Mouse (Mus musculus) layer of hippocampus, adult 2 months (tissue): ENCODE measurements at regions not wholly inside any gene's neighbourhood (a gene's known extent, or its start where the extent isn't known, plus 50 kb on each side); places are given as distances from the start of the nearest gene placed in this dataset.

Experiments used
- DNase-seq, 2 experiments: peaks; one replicate each; pipeline ENCODE4 v3.0.0; 2022; ENCODE audit warnings: low spot score in 2 of 2
- H3K27ac ChIP-seq: fragments of 200-600 bp; 2 replicates; pipeline ENCODE4 v1.8.1; 2022
- H3K4me3 ChIP-seq: fragments of 200-600 bp; 2 replicates; pipeline ENCODE4 v1.8.1; 2022; ENCODE audit warnings: mild to moderate bottlenecking
- CTCF ChIP-seq: fragments of 200-600 bp; conservative IDR thresholded peaks from 2 replicates; pipeline ENCODE4 v1.8.1; 2022; ENCODE audit warnings: antibody characterized with exemption, mild to moderate bottlenecking, moderate library complexity

DNA sequence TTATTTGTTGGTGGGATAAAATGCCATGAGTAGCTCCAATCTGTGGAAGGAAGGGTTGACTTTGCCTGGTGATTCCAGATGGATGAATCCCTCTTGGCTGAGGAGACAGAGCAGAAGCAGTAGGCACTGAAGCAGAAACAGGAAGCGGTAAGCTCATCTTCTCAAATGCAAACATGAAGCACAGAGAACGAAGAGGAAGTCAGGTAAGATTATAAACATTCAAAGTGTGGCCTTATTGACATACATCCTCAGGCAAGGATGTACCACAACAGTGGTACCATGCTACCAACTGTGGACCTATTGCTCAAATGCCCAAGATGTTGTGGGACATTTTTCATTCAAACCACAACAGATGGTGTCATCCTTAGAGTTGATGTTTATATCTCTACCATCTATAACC, 608.4 kb upstream of the Fam92a start:
- no peak for TF ChIP-seq CTCF
- DNase-seq: no peak
- peak overlapping the region; percentile 34; the same call in 1 of the 2 replicates for H3K27ac ChIP-seq
- no peak overlapping the region for H3K4me3 ChIP-seq

DNA sequence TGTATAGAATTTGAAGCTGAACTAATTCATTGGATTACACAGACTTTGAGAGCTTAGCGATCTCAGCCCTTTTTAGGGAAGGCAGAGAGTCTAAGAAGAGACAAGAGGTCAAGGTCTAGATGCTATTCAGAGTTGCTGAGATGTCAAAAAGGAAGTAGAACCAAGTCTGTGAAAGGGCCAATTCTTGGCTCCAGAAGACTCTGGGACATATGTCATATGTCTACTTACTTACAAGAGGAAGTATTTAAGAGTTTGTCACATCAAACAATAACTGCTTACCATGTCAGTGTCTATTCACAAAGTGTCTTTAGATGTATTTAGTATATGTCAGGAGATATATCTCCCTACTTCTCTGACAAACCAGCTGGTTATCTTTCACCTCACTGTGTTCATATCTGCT, 607.4 kb upstream of the Fam92a start:
- no peak for DNase-seq
- Histone ChIP-seq H3K4me3 (no peak overlapping the region), H3K27ac (no peak overlapping the region)
- TF ChIP-seq CTCF: no peak

DNA sequence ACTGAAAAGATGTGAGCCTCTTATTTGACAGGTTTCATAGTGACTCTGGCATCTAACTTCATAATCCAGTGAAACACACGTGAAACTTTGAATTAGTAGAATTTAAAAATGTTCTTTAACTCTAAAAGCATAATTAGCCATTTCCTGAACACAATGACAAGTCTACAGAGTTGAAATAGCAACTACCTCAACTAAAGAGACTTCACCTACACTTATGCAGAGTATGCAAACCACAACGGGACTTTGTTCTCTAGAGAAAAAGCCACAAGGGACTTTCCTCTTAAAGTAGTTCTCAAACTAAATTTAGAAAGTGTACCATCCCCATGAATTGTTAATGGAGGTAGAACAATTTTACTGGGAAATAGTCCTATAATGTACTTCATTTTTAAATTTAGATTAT, 606.3 kb upstream of the Fam92a start:
- H3K27ac ChIP-seq: no peak overlapping the region
- no peak for DNase-seq
- no peak for TF ChIP-seq CTCF
- no peak overlapping the region for H3K4me3 ChIP-seq

DNA sequence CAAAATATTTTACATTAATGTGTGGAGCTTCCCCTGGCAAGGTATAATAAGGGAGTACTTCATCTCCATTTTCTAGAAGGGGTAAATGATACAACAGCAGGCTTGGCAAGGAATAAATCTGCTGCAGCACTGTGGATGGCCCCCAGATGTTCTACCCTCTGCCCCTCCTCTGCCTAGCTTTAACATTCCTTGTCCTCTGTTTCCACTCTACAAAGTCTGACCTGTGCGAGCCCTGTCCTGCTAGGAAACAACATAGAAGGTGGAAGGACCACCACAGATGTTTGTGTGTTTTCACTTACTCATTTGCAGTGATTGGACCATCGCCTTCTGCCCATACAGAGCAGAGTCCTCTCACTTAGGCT, 604.4 kb upstream of the Fam92a start:
- no peak for TF ChIP-seq CTCF
- no peak for DNase-seq

DNA sequence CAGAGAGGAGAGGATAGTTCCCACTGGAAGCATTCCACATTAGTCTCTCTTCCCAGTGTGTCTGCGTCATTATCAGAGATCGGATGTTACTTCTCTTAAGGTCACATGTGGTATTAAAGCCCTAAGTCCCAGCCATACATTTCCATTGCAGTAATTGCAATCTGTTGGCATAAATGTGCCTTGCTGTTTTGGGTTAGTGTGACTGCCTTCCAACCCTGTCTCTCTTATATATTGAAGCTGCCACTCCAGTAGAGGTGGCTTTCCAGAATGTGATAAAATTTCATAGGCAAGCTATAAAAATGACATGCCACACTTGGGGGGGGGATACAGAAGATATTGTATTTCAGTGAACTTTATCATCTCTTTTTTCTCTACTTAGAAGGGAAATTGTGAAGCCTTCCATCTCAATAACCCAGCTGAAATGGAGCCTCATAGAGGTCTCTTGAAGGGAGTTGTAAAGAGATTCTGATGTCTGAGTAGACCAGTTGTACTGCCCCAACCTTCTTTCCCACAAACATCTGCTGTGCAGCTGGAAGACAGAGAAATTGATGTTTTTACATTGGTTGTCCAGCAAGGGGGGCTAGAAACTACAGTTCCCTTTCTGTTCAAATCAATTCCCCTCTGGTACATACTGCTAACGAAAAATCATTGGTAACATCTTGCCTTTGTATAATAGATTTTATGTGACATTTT, 603.9 kb upstream of the Fam92a start:
- peak; percentile 49 for TF ChIP-seq CTCF
- Histone ChIP-seq H3K27ac (no peak overlapping the region), H3K4me3 (no peak overlapping the region)
- DNase-seq: no peak

More for the DNA sequence above, 604.4 kb upstream of the Fam92a start:
- no peak overlapping the region for H3K4me3 ChIP-seq
- H3K27ac ChIP-seq: no peak overlapping the region

DNA sequence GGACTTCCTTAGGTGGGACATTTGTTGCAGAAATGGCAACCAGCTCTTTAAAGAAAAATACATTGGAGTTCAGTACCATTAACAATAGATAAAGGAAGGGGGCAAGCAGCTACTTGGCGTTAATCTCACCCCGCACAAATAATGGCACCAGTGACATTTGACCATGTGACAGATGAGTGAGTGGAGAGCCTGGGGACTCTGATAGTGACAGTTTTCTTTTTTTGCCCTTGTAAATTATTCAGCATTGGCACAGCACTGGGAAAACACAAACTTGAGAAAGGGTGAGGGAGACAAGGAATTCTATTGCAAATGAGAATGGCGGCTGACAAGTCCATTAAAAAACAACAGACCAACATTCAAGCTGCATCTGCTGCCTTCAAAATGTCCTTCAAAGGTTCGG, 603.3 kb upstream of the Fam92a start:
- no peak overlapping the region for H3K27ac ChIP-seq
- no peak for TF ChIP-seq CTCF
- DNase-seq: no peak
- H3K4me3 ChIP-seq: no peak overlapping the region

DNA sequence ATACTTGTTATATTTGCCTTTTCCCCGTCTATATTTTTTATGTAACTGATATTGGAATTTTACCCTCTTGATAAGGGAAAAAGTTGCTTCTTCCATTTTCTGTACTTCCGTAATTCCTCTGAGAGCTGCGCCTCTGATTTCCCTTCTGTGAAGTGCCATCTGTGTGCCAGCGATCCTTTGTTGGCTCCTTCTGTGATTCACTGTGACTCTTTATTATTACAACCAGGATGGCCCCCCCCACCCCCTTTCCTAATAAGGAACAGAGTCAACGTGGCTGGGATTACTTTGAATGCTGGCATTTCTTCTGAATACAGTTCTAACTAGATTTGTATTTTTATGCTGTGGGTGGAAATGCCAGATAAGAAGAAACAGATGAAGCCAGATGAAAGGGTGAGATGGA, 602.9 kb upstream of the Fam92a start:
- no peak for TF ChIP-seq CTCF
- Histone ChIP-seq H3K4me3 (no peak overlapping the region), H3K27ac (no peak overlapping the region)
- DNase-seq: peak in 1 of 2 experiments; percentile 13

DNA sequence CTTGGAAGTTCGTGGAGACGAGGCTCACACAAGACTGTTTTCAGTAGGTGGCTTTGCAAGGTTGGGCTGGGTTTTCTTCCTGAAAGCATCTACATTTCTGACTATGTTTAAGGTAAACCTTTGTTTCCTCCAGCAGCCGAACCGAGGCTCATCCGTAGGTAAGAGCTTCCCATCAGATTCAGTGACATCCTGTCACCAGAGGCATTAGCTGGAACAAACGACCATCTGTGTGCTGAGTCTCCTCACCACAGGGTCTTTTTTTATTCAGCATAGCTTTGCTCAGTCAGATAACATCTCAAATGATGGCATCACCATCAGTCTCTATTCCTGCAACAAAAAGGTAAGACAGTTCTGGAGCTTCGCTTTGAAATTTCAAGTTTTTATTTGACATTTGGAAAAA, 601.4 kb upstream of the Fam92a start:
- H3K27ac ChIP-seq: no peak overlapping the region
- no peak overlapping the region for H3K4me3 ChIP-seq
- no peak for DNase-seq
- TF ChIP-seq CTCF: no peak

DNA sequence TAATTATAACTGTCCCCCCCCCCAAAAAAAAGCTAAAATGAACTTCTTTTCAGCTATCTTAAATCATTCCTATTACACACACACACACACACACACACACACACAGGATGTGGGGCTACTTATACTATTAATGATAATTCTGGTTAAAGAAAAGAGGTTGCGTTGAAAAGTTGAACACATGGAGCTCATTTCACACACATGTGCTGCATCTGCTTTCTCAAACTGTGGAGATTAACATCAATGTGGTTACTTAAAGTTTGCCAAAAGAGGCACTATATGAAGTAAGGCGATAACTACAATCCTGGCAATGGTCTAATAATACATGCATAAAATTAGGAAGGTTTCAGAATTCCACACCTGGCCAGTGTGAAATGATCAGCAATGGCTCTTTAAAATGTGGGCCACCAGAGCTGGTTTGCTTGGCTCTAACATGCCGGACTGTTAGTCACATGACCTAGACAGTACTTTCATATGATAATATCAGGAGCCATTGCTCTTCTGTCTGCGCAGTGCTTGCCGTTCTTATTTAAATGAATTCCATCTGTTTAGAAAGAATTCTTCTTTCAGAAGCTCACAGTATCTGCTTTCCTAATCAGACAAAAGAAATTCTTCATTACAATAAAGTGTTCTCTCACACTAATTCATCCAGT, 598.4 kb upstream of the Fam92a start:
- DNase-seq: no peak
- Histone ChIP-seq H3K27ac (no peak overlapping the region; the same call in 1 of the 2 replicates), H3K4me3 (no peak overlapping the region)
- no peak for TF ChIP-seq CTCF

DNA sequence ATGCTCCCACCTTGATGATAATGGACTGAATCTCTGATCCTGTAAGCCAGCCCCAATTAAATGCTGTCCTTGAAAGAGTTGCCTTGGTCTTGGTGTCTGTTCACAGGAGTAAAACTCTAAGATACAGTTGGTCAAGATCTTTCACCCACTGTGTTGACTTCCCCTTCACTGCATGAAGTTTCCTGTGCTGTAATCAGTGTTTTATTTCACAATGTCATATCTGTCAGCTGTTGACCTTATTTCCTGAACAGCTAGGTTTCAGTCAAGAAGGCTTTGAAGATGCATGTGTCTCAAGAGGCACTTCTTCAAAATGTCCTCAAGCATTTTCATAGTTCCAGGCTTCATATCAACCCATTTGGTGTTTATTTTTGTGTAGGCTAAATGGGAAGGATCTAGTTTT, 597.3 kb upstream of the Fam92a start:
- no peak overlapping the region for H3K27ac ChIP-seq
- no peak overlapping the region for H3K4me3 ChIP-seq
- DNase-seq: no peak
- TF ChIP-seq CTCF: no peak

DNA sequence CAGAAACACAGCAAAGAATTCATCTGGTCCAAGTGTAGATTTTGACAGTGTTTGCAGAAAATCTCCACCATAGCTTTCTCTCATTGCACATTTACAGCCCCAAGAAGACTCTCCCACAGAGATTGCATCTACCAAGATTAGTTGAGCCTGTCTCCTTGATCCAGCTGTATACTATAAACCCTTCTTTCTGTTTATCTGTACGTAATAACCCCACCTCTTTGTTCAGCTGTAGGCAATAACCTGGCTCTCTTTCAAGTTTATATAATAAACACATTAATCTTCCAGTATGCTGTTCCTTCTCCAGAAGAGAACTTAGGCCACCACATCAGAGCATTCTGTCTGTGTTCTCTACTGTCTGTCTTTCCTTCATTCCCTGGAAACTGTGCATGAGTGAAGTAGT, 594.9 kb upstream of the Fam92a start:
- Histone ChIP-seq H3K4me3 (no peak overlapping the region), H3K27ac (no peak overlapping the region)
- no peak for TF ChIP-seq CTCF
- no peak for DNase-seq

DNA sequence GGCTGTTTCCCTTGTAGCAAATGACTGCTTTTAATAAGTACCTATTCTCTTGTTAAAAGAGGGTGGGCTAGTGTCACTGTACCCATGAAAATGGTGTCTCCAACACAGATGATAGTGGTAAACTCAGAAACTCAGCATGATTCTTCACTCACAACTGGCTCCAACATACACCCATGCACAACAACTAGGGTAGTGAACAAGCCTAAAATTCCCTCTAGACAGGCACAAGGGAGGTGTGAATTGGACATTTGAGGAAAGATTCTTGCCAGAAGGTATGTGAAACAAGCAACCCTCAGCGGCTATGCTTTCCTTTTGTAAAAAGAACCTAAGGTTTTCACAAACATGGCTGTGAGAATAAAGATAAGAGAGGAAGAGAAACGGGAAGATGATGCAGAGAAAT, 579.0 kb upstream of the Fam92a start:
- TF ChIP-seq CTCF: no peak
- DNase-seq: no peak
- H3K4me3 ChIP-seq: no peak overlapping the region
- H3K27ac ChIP-seq: no peak overlapping the region

DNA sequence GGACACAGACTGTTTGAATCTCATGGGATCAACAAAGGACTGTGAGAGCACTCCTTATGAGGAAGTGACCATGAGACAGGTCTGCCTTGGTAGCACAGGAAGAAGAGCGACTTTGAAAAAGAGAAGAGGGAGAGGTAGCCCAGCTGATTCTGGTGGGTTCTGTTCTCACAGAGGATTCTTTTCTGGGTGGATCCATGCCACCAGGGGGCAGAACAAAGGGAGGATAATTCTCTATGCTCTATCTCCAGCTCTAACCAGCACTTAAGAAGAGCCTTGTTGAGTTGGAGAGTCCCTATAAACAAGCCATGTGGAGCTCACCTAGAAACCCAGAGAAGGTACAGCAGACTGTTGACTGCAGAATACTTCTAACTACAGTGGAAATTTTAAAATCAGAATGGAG, 578.1 kb upstream of the Fam92a start:
- H3K27ac ChIP-seq: no peak overlapping the region
- no peak for DNase-seq
- no peak for TF ChIP-seq CTCF
- no peak overlapping the region for H3K4me3 ChIP-seq

DNA sequence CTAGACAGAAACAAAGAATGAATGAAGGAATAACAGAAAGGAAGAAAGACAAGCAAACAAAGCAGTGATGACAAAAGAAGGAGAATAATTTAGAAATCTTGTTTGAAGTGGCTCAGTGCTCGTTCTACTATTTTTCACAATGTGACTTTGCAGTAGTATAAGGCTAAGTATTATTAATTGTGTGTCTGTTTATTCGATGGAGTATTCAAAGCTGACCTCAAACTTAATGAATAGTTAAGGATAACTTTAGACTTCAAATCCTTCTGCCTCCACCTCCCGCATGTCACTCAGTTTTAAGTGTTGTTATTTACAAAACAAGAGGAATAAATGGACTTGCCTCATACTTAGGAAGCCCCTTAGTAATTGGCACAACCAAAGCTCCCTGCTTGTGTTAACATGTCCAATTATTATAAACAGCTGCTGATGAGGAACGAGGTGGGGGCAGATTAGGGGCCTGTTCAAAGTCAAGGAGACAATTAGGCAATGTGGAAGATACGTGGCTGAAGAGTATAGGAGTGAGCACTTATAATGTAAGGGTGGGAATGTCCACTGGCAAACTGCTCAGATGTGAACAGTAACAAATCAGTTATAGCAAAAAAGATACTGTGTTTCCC, 572.0 kb upstream of the Fam92a start:
- no peak for DNase-seq
- no peak overlapping the region for H3K4me3 ChIP-seq
- no peak overlapping the region for H3K27ac ChIP-seq
- TF ChIP-seq CTCF: no peak
